In the genomic region with DNA sequence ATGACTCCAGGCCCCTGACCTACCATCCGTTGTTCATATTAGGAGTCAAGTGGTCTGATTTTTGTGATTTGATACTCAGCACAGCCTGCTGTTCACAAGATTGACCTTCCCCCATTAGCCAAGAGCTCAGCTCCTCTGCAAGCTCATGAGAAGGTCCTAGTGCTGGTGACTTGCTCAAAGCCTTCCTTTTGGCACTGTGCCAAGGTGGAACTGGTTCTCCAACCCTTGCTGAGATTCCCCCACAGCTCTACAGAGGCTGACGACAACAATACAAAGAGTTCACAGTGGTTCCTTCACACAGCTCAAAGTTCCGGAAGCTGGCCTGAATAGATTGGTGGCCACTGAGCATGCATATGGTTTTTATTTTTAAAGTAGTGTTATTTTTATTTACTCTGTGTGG, we compare ENCODE assay signal across 9 mouse cellular contexts. TPM values are rescaled to one million over a fixed set of nuclear protein-coding genes. Genes with fewer than 3 reads are reported as not detected.
DNase-seq lines count a peak whose midpoint lies in the region; ATAC-seq lines count a peak whose summit lies in the region.
"Had no signal": no experiment of that assay in that cellular context is flagged by ENCODE, and none has a peak within 500 bp of the region (broad histone marks: within the 10 kb centered on the region; RNA-seq: fewer than 3 reads in every experiment).

No protein-coding gene starts in this region.

- no peaks in the 10 kb centered on the region for H3K27me3 ChIP-seq in hindbrain, embryonic 14.5 days (ENCODE audit: control insufficient read depth, insufficient read depth, low read length)
- H3K27me3 ChIP-seq in hindbrain, embryonic 16.5 days (replicated peaks; ENCODE audit: control insufficient read depth, insufficient read depth, low read length) = no peaks in the 10 kb centered on the region
- H3K27me3 ChIP-seq in lung, embryonic 16.5 days (ENCODE audit: control insufficient read depth, insufficient read depth, low read depth, low read length) = no peaks in the 10 kb centered on the region

- H3K4me3 ChIP-seq in hindbrain, embryonic 14.5 days (replicated peaks; ENCODE audit: low read length) = no peak overlapping the region
- H3K4me3 ChIP-seq in hindbrain, embryonic 16.5 days (ENCODE audit: low read length) = no peak overlapping the region
- no peak overlapping the region for H3K4me3 ChIP-seq in lung, embryonic 16.5 days (ENCODE audit: low read length)
- H3K4me3 ChIP-seq: gastrocnemius, adult 2 months had no signal

- no peaks in the 10 kb centered on the region for H3K36me3 ChIP-seq in hindbrain, embryonic 14.5 days (replicated peaks; ENCODE audit: control insufficient read depth, insufficient read depth)
- H3K36me3 ChIP-seq in hindbrain, embryonic 16.5 days (ENCODE audit: control insufficient read depth, insufficient read depth, low read length) = no peaks in the 10 kb centered on the region
- H3K36me3 ChIP-seq in lung, embryonic 16.5 days (ENCODE audit: control insufficient read depth, insufficient read depth, low read length) = no peaks in the 10 kb centered on the region

- no peak for ATAC-seq in hindbrain, embryonic 14.5 days (ENCODE audit: low FRiP score)
- ATAC-seq in hindbrain, embryonic 16.5 days = no peak
- ATAC-seq in lung, embryonic 16.5 days (ENCODE audit: low read depth) = peak; percentile 83
- ATAC-seq in frontal cortex, adult (ENCODE audit: low TSS enrichment) = no peak

- H3K27ac ChIP-seq in hindbrain, embryonic 14.5 days = no peak overlapping the region
- no peak overlapping the region for H3K27ac ChIP-seq in hindbrain, embryonic 16.5 days (ENCODE audit: low read depth, low read length)
- peak overlapping the region; percentile 79 for H3K27ac ChIP-seq in lung, embryonic 16.5 days (ENCODE audit: low read length)
- H3K27ac ChIP-seq: gastrocnemius, adult 2 months had no signal

- H3K9ac ChIP-seq in hindbrain, embryonic 14.5 days = no peak overlapping the region
- H3K9ac ChIP-seq in hindbrain, embryonic 16.5 days (ENCODE audit: low read depth, low read length) = no peak overlapping the region
- no peak overlapping the region for H3K9ac ChIP-seq in lung, embryonic 16.5 days (ENCODE audit: low read length)

- no peaks in the 10 kb centered on the region for H3K9me3 ChIP-seq in hindbrain, embryonic 14.5 days (ENCODE audit: control insufficient read depth, low read length)
- H3K9me3 ChIP-seq in hindbrain, embryonic 16.5 days (ENCODE audit: control insufficient read depth, low read length) = no peaks in the 10 kb centered on the region
- no peaks in the 10 kb centered on the region for H3K9me3 ChIP-seq in lung, embryonic 16.5 days (ENCODE audit: control insufficient read depth, low read length)

- 69% methylated on average over 3 of the region's 3 CpGs for WGBS in hindbrain, embryonic 14.5 days
- 73% methylated on average over 3 of the region's 3 CpGs for WGBS in hindbrain, embryonic 16.5 days
- WGBS in lung, embryonic 16.5 days = 44% methylated on average over 3 of the region's 3 CpGs

- DNase-seq in hindbrain, embryonic 14.5 days (ENCODE audit: low spot score) = peak; percentile 43
- DNase-seq in right cerebral cortex, postnatal 14 days = peak; percentile 42
- no peak for DNase-seq in right cerebral cortex, adult 18-20 months
- DNase-seq in urinary bladder, postnatal 36 days (ENCODE audit: low spot score in 2 of 2) = peak; percentile 72 to 79
- DNase-seq in thymus, postnatal 10 days (ENCODE audit: low spot score in 2 of 2) = no peak
- DNase-seq: gastrocnemius, adult 2 months had no signal

- no peak overlapping the region for H3K4me2 ChIP-seq in hindbrain, embryonic 14.5 days (replicated peaks)
- H3K4me2 ChIP-seq in hindbrain, embryonic 16.5 days (ENCODE audit: low read length) = no peak overlapping the region
- 0 out of 2 replicates have a peak overlapping the region, but pooled peaks have one; percentile 8 for H3K4me2 ChIP-seq in lung, embryonic 16.5 days (ENCODE audit: low read depth, low read length)

- H3K4me1 ChIP-seq in hindbrain, embryonic 14.5 days (replicated peaks; ENCODE audit: control insufficient read depth, insufficient read depth, low read length) = no peaks in the 10 kb centered on the region
- no peaks in the 10 kb centered on the region for H3K4me1 ChIP-seq in hindbrain, embryonic 16.5 days (ENCODE audit: control insufficient read depth, insufficient read depth, low read depth, low read length)
- H3K4me1 ChIP-seq in lung, embryonic 16.5 days (replicated peaks; ENCODE audit: control insufficient read depth, insufficient read depth, low read length) = peaks cover 7% of the 10 kb centered on the region; the same call in 1 of the 2 replicates

RNA-seq across cellular contexts. Expression of gene Srsf5, which starts 21.1 kb away (rescaled TPM):
- polyA plus RNA-seq in hindbrain, embryonic 14.5 days (2014; fragmentation: Nextera tagmentation; extraction: Ambion mirVana) = 248 and 256 TPM in 2 replicates
- 371 and 381 TPM in 2 replicates for polyA plus RNA-seq in hindbrain, embryonic 16.5 days (2015; fragmentation: Nextera tagmentation; extraction: Ambion mirVana)
- 514 and 599 TPM in 2 replicates for polyA plus RNA-seq in lung, embryonic 16.5 days (2015; fragmentation: Nextera tagmentation; extraction: Ambion mirVana)

RNA-seq across cellular contexts. Expression of gene Slc10a1, which starts 44.3 kb away (rescaled TPM):
- 0.20 and 0.55 TPM in 2 replicates for polyA plus RNA-seq in hindbrain, embryonic 14.5 days (2014; fragmentation: Nextera tagmentation; extraction: Ambion mirVana)
- 0.43 and 0.61 TPM in 2 replicates for polyA plus RNA-seq in hindbrain, embryonic 16.5 days (2015; fragmentation: Nextera tagmentation; extraction: Ambion mirVana)
- polyA plus RNA-seq in lung, embryonic 16.5 days (2015; fragmentation: Nextera tagmentation; extraction: Ambion mirVana) = 0.80 and 1.4 TPM in 2 replicates

Comparison
In these comparisons a context has a peak if more than half of its experiments do, and no peak if none do; other contexts are left out.
1. DNase-seq: peak in hindbrain, embryonic 14.5 days (single experiment), right cerebral cortex, postnatal 14 days (single experiment) and urinary bladder, postnatal 36 days (2 of 2); none in right cerebral cortex, adult 18-20 months (single experiment) and thymus, postnatal 10 days (0 of 2).